Mouse (Mus musculus) megakaryocyte, embryonic 14.5 days (primary cell): ENCODE data around the gene Racgap1. TPM values are rescaled to one million over a fixed set of nuclear protein-coding genes. Genes with fewer than 3 reads are reported as not detected.

Source experiments
- H3K27me3 ChIP-seq: replicated peaks from 2 replicates; pipeline ENCODE3; 2012; ENCODE audit warnings: inconsistent platforms
- H3K36me3 ChIP-seq: replicated peaks from 2 replicates; pipeline ENCODE3; 2012; ENCODE audit warnings: low read length, inconsistent platforms, mixed read lengths
- H3K4me1 ChIP-seq: 2 replicates; pipeline ENCODE4 v1.6.1; 2012; ENCODE audit warnings: inconsistent platforms
- H3K4me3 ChIP-seq: replicated peaks from 2 replicates; pipeline ENCODE3; 2012; ENCODE audit warnings: moderate library complexity, mild to moderate bottlenecking, inconsistent platforms
- H3K9me3 ChIP-seq: 2 replicates; pipeline ENCODE4 v1.6.1; 2012; ENCODE audit warnings: inconsistent platforms
- FLI1 ChIP-seq: IDR thresholded peaks from 2 replicates; pipeline ENCODE4 v1.6.1; 2012; ENCODE audit warnings: low read length, inconsistent platforms, mixed read lengths
- GATA1 ChIP-seq: IDR thresholded peaks from 3 replicates; pipeline ENCODE4 v1.6.1; 2012; ENCODE audit warnings: mixed read lengths, low read length, inconsistent platforms, borderline replicate concordance
- polyA plus RNA-seq: library from polyadenylated mRNA; stranded (reverse); fragments of >175 nt; gene quantifications from 2 replicates; pipeline ENCODE4 v1.2.3, GENCODE M21; 2012; ENCODE audit warnings: low replicate concordance; ENCODE audit not compliant: insufficient read depth

Racgap1 gene
- 3.6 and 7.7 TPM in 2 replicates for polyA plus RNA-seq

DNA sequence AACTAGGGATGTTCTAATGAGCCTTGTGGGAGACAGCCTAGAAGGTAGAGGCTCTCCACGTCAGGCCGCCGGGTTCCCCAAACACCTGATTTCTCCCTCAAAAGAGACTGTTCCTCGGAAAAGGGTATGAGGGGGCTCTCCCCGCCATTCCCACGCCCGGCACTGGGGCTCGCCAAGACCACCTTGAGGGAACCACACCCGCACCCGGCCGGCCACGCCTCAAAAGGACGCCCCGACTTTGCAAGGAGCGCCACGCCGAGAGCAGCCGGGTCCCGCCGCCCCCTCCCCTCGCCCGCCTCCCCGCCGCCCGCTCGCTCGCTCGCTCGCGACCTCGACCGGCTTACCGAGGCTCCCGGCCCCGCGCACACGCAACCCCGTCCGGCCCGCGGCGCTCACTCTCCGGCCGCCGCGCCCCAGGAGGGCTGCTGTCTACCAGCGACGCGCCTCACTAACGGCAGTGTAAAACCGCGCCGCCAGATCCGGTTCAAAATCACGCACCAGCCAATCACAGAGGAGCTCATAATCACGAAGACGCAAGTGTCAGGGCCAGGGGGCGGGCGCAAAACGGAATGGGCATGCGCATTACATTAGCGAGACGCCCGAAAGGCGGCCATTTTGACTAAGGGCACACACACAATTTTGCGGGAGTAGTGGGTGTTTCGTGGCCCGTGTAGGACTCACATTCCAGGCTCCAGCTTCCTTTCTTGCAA is at the start of gene Racgap1:
Gene Racgap1 (minus strand): TSS at position 494 of the 710 bp plus-strand sequence.
- Histone ChIP-seq H3K4me1 (peaks cover 75% of the 10 kb centered on the region), H3K27me3 (peaks cover 38% of the 10 kb centered on the region), H3K4me3 (peak within 1 kb of the TSS; percentile 94), H3K9me3 (no peaks in the 10 kb centered on the region), H3K36me3 (no peaks in the 10 kb centered on the region)
- TF ChIP-seq GATA1 = no peak
- TF ChIP-seq FLI1 = peak; percentile 34; the same call in 1 of the 2 replicates

DNA sequence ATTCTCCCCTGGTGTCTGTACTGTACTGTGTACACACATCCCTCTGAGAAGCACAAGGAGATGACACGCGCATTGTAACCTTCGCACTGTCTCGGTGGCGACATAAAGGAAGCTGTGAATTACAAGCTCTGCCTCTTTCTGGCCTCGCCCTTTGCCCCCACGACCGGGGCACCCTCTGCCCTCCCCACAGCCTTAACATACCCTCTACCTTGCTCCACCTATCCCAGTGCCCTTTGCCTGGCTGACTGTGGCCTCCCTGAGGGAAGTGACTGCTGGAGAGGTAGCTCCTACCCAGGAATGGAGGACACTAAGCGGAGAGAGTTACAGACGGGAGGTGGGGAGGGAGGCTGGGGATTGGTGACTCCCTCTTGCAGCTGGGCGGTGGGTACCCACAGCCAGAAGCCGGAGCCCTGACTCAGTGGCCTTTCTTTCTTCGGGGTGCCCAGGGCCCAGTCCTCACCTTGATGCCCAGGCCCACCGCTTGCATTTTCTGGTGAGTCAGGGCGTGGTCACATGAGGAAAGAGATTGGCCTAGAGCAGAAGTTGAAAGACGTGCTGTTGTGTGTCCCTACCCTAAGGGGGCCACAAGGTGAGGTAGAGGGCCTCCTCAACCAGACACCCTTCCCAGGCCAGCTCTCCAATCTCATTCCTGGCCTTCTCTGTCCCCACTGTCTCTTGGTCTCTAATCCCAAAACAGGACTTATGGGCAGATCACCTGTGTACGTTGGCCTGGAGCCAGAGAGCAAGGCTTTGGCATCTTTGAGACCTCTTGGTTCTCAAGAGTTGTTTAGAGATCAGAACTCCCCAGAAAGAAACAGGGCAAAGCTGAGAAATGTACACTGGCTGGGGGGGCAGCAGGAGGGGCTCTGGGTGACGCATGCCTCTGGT is 49.0 kb upstream of the Racgap1 start:
- Histone ChIP-seq H3K4me3 (no peak overlapping the region), H3K27me3 (peaks cover 41% of the 10 kb centered on the region), H3K9me3 (no peaks in the 10 kb centered on the region), H3K36me3 (peaks cover 19% of the 10 kb centered on the region), H3K4me1 (peaks cover 46% of the 10 kb centered on the region)
- TF ChIP-seq GATA1 = no peak

DNA sequence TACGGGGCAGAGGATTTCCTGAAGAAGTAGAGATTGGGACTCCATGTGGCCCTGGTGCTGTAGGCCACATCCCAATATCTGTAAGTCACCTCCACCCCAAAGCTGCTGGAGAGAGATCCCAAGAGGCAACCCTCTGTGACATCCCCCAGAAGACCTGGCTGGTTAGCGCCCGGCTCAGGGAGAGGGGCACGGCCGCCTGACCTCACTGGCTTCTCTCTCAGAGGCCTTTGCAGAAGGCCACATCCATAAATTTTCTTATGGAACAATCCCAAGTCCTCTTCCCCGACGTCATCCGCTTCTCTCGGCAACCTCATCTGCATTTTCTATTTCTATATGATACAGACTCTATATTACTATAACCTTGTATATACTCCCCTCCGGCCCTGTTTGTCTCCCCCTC is 48.3 kb upstream of the Racgap1 start:
- TF ChIP-seq FLI1 (no peak), GATA1 (no peak)
- Histone ChIP-seq H3K27me3 (peaks cover 49% of the 10 kb centered on the region), H3K4me1 (peaks cover 43% of the 10 kb centered on the region), H3K9me3 (no peaks in the 10 kb centered on the region), H3K36me3 (peaks cover 14% of the 10 kb centered on the region), H3K4me3 (no peak overlapping the region)

DNA sequence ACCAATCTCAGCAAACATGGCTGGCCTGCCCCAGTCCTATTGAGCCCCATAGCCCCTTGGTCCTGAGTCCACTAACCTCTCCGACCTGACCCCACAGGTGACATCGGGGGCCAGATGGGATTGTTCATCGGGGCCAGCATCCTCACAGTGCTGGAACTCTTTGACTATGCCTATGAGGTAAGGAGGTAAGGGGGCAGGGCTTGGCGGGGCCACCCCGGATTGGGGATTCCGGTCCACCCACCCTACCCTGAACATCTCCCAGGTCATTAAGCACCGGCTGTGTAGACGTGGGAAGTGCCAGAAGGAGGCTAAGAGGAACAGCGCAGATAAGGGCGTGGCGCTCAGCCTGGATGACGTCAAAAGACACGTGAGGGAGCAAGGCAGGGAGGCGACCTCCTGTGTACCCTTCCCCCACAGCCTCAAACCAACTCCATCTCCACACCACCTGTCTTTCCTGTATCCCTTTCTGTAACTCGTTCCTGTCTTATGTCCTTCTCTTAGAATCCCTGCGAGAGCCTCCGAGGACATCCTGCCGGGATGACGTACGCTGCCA is 47.2 kb upstream of the Racgap1 start:
- Histone ChIP-seq H3K36me3 (peaks cover 4% of the 10 kb centered on the region), H3K4me3 (peak overlapping the region; percentile 80), H3K9me3 (no peaks in the 10 kb centered on the region), H3K27me3 (peaks cover 59% of the 10 kb centered on the region), H3K4me1 (peaks cover 34% of the 10 kb centered on the region)
- TF ChIP-seq GATA1 (no peak), FLI1 (no peak)

- H3K27me3 ChIP-seq = peaks cover 70% of the 10 kb centered on the region
Measured at GRCm38 (mm10) chr15:99697309-99697708, 45.9 kb upstream of the Racgap1 start.

GRCm38 (mm10) chr15:99691976-99692375 is 40.5 kb upstream of the Racgap1 start:
- TF ChIP-seq FLI1 (no peak), GATA1 (no peak)
- H3K9me3 ChIP-seq = no peaks in the 10 kb centered on the region
- H3K4me1 ChIP-seq = peaks cover 6% of the 10 kb centered on the region; the same call in 1 of the 2 replicates
- H3K27me3 ChIP-seq = peaks cover 87% of the 10 kb centered on the region
- no peak overlapping the region for H3K4me3 ChIP-seq
- no peaks in the 10 kb centered on the region for H3K36me3 ChIP-seq

More at GRCm38 (mm10) chr15:99697309-99697708, 45.9 kb upstream of the Racgap1 start:
- no peak overlapping the region for H3K4me3 ChIP-seq
- H3K4me1 ChIP-seq = peaks cover 22% of the 10 kb centered on the region
- TF ChIP-seq FLI1 = no peak
- TF ChIP-seq GATA1 = no peak
- H3K9me3 ChIP-seq = no peaks in the 10 kb centered on the region
- no peaks in the 10 kb centered on the region for H3K36me3 ChIP-seq

DNA sequence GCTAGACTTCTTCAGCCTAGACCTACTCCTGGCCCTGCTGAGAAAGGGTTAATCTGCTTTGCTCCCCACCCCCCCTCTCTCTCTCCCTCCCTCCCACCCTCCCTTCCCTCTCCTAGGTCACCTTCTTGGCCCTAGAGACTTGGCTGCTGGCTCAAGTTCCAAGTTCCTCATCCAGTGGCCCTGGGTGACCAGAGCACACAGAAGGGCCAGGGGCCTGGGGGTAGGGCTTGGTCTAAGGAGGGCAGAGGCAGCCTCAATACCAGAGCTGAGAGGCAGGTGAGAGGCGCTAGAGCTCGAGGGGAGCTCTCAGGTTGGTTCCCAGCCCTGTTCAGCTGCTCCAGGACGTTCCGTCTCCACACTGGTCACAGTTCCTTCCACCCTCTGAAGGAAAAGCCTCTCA is 39.5 kb upstream of the Racgap1 start:
- TF ChIP-seq GATA1 (no peak), FLI1 (no peak)
- Histone ChIP-seq H3K27me3 (peaks cover 85% of the 10 kb centered on the region), H3K4me3 (no peak overlapping the region), H3K9me3 (no peaks in the 10 kb centered on the region), H3K4me1 (peaks cover 6% of the 10 kb centered on the region; the same call in 1 of the 2 replicates), H3K36me3 (no peaks in the 10 kb centered on the region)

DNA sequence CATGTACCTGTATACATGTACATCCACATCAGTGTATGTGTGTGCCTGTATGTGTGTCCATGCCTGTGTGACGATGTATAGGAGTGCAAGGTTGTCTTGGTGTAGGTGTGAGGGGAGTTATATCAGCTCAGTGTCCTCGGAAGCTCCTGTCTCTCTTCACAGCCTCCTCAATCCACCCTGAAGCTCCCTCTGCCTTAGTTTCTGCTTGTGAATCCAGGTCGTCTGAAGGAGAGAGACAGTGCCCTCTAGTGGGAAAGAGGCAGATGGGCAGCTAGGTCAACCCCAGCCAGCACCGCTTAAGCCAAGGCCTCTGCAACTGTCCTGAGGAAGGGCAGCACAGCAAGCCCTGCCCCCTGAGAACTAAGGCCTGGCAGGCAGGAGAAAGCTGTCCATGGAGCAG is 37.3 kb upstream of the Racgap1 start:
- TF ChIP-seq GATA1 = no peak
- no peak for TF ChIP-seq FLI1
- Histone ChIP-seq H3K27me3 (peaks cover 79% of the 10 kb centered on the region), H3K4me1 (peaks cover 6% of the 10 kb centered on the region; the same call in 1 of the 2 replicates), H3K9me3 (no peaks in the 10 kb centered on the region), H3K4me3 (peak overlapping the region; percentile 25), H3K36me3 (no peaks in the 10 kb centered on the region)

DNA sequence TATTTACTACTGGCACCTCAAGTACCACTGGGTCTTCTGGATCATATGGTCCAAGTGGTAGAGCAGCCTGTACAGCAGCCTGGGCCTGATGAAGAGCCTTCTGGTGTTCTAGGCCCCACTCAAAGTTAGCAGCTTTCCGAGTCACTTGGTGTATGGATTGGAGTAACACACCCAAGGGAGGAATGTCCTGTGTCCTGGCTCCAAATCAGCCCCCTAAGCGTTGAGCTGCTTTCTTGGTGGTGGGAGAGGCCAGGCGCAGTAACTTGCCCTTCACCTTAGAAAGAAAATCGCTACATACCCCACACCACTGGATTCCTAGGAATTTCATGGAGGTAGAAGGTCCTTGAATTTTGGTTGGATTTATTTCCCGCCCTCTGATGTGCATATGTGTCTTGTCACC is 32.7 kb upstream of the Racgap1 start:
- Histone ChIP-seq H3K27me3 (peaks cover 64% of the 10 kb centered on the region), H3K9me3 (peaks cover 6% of the 10 kb centered on the region; the same call in 1 of the 2 replicates), H3K4me3 (no peak overlapping the region), H3K4me1 (peaks cover 6% of the 10 kb centered on the region; the same call in 1 of the 2 replicates), H3K36me3 (no peaks in the 10 kb centered on the region)
- TF ChIP-seq FLI1 (no peak), GATA1 (no peak)
